Mouse (Mus musculus) thymus, adult 18-20 months (tissue): ENCODE data around the gene Myo7a.

ENCODE experiments used
- DNase-seq, 2 experiments: peaks; one replicate each; pipeline ENCODE4 v3.0.0; 2022; ENCODE audit warnings: mixed read lengths in 2 of 2

Myo7a gene

GRCm38 (mm10) chr7:98119179-98119960, at the start of gene Myo7a:
Myo7a (minus strand) TSS chr7:98119524.
- no peak for DNase-seq

DNA sequence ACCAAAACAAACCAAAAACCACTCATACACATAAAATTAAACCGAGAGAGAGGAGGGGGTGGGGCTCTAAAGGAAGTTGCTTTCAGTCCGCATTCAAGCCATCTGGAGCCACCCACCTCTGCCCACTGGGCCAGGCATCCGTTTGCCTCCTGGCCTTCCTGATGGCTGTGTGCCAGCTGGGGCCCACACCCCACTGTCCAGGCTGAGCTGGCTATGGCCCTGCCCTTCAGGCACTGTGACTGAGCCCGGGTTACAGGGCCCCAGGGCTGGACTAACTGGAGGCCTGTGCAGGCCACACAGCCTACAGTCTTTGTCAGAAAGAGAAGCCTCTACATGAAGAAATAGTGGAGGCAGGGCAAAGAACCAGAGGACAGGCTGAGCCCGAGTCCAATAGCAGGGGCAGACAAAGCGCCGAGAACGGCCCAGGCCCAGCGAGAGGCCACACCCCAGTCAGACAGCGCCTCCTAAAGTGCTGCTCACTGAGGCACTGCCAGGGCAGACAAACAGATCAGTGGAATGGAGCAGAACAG, 45.7 kb upstream of the Myo7a start:
- DNase-seq: peak in 1 of 2 experiments; percentile 44

- peak in 1 of 2 experiments; percentile 52 for DNase-seq
Measured at GRCm38 (mm10) chr7:98164382-98164998, 45.2 kb upstream of the Myo7a start.

GRCm38 (mm10) chr7:98163700-98164099, 44.4 kb upstream of the Myo7a start:
- no peak for DNase-seq

- DNase-seq: no peak
Measured at GRCm38 (mm10) chr7:98162239-98162638, 42.9 kb upstream of the Myo7a start.

GRCm38 (mm10) chr7:98160041-98160740, 40.9 kb upstream of the Myo7a start:
- no peak for DNase-seq

DNA sequence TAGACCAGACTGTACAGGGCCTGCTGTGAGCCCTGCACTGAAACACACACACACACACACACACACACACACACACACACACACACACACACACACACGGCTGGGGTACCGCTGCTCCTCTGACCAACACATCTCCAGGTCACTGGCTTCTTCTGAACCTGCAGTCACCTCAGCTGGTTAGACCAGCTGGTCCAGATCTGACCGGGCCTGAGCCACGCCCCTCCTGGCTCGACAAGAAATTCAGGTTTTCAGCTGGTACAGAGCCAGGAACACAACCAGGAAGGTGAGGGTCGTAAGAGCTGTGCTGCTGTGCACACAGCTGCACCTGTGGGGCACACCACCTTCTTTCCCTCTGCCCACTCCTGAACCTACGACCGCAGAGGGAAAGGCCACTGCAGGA, 39.2 kb upstream of the Myo7a start:
- no peak for DNase-seq

- no peak for DNase-seq
Measured at GRCm38 (mm10) chr7:98157636-98158332, 38.5 kb upstream of the Myo7a start.

DNA sequence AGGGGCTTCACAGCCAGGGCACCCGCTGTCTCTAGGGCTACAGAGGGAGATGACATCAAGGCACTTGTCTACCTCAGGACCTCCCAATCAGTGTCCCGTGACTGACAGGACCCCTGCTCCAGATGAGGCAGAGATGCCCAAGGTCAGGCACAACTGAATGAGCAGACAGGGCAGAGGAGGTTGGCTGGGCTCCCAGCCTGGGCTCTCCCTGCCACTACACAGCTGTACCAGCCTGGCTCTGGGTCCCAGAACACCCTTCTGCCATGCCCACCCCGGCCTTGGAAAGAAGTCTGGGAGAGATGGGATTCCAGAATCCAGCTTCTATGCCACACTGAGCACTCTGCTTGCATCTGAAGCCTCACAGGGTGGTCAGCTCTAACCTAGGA, 36.9 kb upstream of the Myo7a start:
- no peak for DNase-seq

GRCm38 (mm10) chr7:98155546-98156279, 36.4 kb upstream of the Myo7a start:
- DNase-seq: peak; percentile 38 to 53

GRCm38 (mm10) chr7:98153892-98154291, 34.6 kb upstream of the Myo7a start:
- no peak for DNase-seq

GRCm38 (mm10) chr7:98153345-98153744, 34.0 kb upstream of the Myo7a start:
- no peak for DNase-seq

DNA sequence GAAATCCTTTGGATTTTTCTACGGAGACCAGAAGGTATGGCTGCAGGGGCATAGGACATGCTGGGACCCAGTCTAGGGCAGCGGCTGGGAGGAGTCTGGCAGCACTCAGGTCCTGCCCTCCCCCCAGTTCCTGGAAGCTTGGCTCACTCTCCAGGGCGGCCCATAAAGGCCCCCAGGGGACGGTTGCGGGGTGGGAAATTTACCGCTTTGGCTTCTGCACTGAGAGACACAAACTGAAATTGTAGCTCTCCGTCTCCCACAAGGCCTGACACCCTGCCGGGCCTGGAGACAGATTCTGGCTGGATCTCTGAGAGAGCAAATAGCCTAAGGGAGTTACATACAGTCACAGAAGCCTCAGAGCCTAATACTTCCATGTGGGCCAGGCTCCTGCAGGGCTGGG, 33.1 kb upstream of the Myo7a start:
- no peak for DNase-seq

GRCm38 (mm10) chr7:98150525-98150924, 31.2 kb upstream of the Myo7a start:
- DNase-seq: no peak

- no peak for DNase-seq
Measured at GRCm38 (mm10) chr7:98149802-98150201, 30.5 kb upstream of the Myo7a start.

DNA sequence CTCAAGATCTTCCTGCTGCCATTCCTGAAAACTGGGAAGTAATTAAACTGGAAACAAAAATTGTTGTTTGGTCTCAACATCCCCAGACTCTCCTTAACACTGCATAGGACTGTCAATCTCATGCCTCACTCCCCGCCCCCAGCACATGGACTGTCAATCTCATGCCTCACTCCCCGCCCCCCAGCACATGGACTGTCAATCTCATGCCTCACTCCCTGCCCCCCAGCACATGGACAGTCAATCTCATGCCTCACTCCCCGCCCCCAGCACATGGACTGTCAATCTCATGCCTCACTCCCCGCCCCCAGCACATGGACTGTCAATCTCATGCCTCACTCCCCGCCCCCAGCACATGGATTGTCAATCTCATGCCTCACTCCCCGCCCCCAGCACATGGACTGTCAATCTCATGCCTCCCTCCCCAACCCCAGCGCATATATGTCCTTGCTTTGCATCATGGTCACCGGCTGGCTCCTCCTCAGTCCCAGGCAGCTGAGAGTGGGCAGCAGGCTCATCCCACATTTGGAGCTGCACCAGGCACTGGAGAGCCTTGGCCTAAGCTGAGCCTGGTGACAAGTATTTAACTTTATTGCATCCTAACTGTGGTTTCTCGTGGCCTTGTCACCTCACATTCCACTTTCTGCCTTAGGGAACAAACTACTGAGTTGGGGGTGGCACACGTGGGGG, 29.5 kb upstream of the Myo7a start:
- DNase-seq: no peak

DNA sequence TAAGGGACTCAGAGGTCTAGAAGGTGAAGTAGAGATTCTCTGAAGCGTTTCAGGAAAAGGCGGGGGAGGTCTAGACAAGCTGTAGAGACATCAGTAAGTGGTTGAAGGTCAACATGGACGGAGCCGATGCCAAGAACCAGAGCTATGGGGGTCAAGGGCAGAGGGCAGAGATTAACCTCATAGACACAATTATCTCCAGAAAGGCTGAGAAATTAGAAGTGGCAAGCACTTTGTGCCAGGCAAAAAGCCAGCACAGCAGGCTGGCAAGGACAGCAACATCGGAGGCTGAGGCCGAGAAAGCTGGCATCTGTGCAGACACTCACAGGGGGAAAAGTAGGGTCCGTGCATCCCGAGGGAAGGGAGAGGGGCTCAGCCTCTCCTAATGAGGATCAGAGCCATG, 28.4 kb upstream of the Myo7a start:
- DNase-seq: no peak

- no peak for DNase-seq
Measured at GRCm38 (mm10) chr7:98146447-98146845, 27.1 kb upstream of the Myo7a start.

- DNase-seq: no peak
Measured at GRCm38 (mm10) chr7:98145842-98146446, 26.6 kb upstream of the Myo7a start.

GRCm38 (mm10) chr7:98145402-98145801, 26.1 kb upstream of the Myo7a start, which contains the start of gene Omp:
Omp (minus strand) TSS chr7:98145502.
- DNase-seq: no peak

DNA sequence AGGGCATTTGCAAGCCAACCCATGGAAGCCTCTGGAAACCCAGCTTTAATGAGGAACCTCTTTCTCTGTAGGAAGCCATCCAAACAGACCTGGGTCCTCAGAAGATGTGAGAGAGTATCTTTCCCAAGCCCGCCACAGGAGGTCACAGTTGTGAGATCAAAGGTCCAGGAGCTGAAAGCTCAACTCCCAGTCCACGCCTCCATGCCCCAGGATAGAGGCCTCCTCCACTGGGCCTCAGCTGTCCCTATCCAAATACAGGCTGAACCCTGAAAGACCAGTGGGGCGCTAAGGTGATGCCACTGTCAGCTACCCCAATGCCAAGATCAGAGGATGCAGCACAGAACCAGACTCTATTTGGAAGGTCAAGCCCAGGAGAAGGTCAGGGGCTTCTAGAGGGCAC, 23.3 kb upstream of the Myo7a start:
- no peak for DNase-seq
